Mouse (Mus musculus): ENCODE results near the gene Arl5a.

Gene Arl5a

GRCm38 (mm10) chr2:52422871-52423610, 1.7 kb downstream of the Arl5a start:
- peak; percentile 27 for DNase-seq

DNA sequence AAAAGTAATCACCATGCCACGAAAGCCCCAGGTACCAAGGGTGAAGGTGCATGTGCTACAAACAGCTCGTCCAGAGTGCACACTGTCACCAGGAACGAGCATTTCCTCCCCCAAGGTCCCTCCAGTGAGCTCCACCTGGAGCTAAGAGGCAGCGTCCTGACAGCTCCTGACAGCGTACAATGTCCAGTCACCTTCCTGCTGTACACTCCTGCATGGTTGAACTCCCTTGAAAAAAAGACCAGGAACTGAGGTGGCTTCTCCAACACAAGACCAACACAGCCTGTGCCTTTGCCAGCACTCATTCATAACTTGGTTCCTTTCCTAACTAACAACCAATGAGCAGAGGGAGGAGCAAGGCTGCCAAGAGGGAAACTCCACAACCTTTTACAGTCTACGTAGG, 3.5 kb downstream of the Arl5a start:
- peak; percentile 84 for DNase-seq

GRCm38 (mm10) chr2:52420001-52420710, 4.5 kb downstream of the Arl5a start:
- DNase-seq: no peak

GRCm38 (mm10) chr2:52419295-52419694, 5.4 kb downstream of the Arl5a start:
- no peak for DNase-seq

DNA sequence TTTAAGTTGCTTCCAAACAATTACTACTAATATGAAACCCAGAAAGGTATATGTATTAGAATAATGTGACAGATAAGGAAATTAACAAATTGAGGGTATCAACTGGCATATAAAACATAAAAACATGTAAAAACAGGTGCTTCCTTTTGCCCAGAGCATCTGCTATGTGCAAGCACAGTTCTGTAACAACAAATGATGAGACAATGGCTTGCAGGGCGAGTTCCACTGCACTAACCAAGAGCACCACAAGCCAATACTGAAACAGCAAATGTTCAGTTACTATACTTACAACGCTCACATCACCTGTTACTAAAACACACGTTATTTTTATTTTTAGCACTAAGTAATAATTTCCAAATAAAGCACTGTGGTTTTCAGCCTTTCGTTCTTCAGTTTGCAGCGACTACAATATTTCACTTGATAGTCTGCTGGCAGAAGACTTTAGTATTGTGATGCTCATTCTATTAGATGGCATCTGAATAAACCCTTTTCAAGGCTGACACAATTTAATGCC, 12.1 kb downstream of the Arl5a start:
- DNase-seq: no peak

DNA sequence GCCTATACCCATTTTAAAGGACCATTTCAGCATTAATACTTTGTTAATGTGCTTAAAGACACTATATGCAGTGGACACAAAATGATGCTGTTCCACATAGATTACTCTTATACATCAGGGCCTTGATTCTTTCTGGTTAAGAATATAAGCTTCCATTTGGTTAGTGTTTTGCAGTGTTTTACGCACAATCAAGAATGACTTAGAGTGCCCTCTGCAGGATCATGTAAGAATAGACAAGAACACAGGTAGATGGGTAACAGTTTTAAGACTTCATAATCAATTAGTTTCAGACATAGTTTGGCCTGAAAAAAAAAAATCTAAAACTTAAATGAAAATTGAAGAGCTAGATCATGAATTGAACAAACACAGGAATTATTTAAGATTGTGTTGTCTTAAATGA, 18.2 kb downstream of the Arl5a start:
- peak; percentile 39 for DNase-seq

GRCm38 (mm10) chr2:52405238-52405637, 19.5 kb downstream of the Arl5a start:
- no peak for DNase-seq

- DNase-seq: no peak
Observed at GRCm38 (mm10) chr2:52394529-52394928, 30.2 kb downstream of the Arl5a start.

GRCm38 (mm10) chr2:52390415-52390975, 34.2 kb downstream of the Arl5a start:
- no peak for DNase-seq

GRCm38 (mm10) chr2:52389975-52390374, 34.7 kb downstream of the Arl5a start:
- no peak for DNase-seq

DNA sequence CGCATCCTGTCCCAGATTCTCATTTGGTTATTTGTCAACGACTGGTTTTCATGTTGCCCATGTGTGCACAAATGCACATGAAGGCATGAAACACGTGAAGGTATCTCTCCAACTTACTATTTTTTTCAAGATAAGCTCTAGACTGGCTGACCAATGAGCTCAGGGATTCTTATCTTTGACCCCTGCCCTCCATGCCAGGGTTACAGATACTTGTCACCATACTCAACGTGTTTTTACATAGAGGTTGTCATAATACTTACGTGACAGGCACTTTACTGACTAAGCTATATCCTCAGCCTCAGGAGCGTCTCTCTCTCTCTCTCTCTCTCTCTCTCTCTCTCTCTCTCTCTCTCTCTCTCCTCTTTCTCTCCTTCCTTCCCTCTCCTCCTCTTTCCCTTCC, 38.2 kb downstream of the Arl5a start:
- DNase-seq: no peak

DNA sequence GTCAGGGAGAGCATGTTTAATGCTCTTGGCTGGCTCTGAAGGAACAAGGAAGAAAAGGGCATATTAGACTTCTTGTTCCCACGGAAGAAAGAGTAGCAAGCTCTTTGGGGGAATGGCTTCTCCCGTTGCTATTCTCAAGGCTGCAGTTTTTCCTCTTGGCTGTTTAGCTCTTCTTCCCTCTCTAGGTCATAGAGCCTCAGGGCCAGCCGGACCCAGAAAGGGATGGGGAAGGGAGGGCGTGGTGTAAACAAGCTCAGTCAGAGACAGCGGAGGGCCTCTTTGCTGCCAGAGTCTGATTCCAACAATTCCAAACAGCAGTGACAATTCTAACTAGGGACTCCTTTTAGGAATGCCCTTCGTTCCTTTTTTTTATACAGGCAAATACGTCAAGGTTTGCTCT, 38.7 kb downstream of the Arl5a start:
- no peak for DNase-seq

GRCm38 (mm10) chr2:52378848-52379261, 45.8 kb downstream of the Arl5a start:
- DNase-seq: no peak

DNA sequence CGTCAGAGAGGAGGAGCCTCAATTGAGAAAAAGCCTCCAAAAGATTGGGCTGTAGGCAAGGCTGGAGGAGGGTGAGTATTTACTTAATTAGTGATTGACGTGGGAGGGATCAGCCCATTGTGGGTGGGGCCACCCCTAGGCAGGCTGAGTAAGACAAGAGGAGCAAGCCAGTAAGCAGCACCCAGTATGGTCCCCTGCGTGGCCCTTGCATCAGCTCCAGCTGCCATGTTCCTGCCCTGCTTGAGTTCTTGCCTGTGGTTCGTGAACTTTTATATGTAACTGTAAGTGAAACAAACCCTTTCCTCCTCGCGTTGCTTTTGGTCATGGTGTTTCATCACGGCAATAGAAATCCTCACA, 46.3 kb downstream of the Arl5a start, which contains the start of gene Neb:
Neb (minus strand) TSS at position 27 of the 357 bp plus-strand sequence.
- no peak for DNase-seq

- DNase-seq: no peak
Observed at GRCm38 (mm10) chr2:52377706-52378447, 46.8 kb downstream of the Arl5a start.

DNA sequence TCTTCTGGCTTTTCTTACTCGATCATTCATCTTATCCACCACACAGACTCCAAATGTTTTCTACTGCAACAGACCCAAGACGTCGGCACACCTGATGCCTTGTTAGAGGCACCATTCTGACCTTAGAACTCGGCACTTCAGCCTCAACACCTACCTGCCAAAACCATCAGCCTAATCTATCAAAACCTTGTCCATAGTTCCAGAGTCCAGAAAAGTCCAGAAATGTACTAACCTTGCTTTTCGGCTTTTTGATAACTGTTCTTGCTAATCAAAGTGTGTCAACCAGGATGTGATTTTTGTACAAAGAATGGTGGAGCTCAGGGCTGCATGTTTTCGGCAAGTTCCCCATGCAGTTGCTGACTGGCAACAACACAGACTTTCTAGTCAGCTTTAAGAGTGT, 50.0 kb downstream of the Arl5a start:
- DNase-seq: no peak

DNA sequence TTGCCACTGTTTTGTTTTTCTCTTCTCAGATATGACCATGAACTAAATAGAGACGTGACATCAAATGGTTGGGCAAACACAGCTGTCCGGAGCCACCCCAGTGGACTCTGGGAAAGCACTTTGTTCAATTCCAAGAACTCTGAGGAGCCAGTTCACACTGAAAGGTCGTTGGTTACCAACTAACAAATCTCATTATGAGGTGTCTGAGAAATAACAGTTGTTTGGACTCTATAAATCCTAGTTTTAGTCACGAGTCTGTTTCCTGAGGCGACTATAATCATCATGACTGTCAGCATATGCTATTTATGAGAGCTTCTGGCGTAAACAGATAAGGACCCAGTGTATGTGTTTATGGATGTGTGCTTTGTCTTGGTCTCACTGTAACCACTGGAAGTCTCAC, 52.2 kb downstream of the Arl5a start:
- DNase-seq: no peak

- DNase-seq: no peak
Observed at GRCm38 (mm10) chr2:52372080-52372479, 52.6 kb downstream of the Arl5a start.

DNA sequence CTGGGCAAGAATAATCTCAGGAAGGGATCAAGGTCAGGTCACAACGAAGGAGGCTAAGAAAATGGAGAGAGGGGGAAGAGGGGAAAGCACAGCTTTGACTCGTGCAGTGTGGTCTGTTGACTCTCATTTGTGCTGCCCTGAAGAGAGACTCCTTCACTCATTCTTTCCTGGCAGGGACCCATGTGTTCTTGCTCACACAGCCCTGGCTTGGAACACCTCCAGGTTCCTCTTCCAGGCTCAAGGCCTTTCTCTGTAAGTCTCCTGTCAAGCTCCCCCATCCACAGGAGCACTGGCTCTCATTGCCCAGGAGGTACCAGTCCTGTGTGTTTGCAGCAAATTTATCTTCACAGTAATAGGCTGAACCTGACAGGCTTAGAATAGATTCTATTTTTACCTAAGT, 53.6 kb downstream of the Arl5a start:
- peak; percentile 10 for DNase-seq

GRCm38 (mm10) chr2:52369622-52370021, 55.1 kb downstream of the Arl5a start:
- no peak for DNase-seq

- no peak for DNase-seq
Observed at GRCm38 (mm10) chr2:52367665-52368064, 57.0 kb downstream of the Arl5a start.

GRCm38 (mm10) chr2:52367248-52367647, 57.5 kb downstream of the Arl5a start:
- no peak for DNase-seq

DNA sequence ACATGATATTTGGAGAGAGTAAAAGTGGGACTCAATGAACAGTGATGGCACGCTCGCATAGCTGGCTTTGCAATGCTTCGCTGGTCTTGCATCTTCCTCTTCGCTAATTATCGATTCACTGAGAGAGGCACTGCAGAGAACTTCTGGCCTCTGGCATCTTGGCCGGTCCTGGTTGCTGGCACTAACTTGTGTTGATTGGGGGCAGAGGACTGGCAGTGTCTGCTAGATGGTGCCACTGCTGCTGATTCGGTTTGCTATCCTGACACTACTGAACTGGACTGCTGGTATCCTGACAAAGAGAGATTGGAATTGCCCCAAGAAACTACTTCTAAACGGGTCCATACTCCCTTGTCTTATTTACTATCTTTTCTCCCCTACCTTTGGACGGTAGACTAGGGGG, 63.6 kb downstream of the Arl5a start:
- no peak for DNase-seq
